Mouse (Mus musculus): ENCODE measurements at regions not wholly inside any gene's neighbourhood (a gene's known extent, or its start where the extent isn't known, plus 50 kb on each side); places are given as distances from the start of the nearest gene placed in this dataset.

DNA sequence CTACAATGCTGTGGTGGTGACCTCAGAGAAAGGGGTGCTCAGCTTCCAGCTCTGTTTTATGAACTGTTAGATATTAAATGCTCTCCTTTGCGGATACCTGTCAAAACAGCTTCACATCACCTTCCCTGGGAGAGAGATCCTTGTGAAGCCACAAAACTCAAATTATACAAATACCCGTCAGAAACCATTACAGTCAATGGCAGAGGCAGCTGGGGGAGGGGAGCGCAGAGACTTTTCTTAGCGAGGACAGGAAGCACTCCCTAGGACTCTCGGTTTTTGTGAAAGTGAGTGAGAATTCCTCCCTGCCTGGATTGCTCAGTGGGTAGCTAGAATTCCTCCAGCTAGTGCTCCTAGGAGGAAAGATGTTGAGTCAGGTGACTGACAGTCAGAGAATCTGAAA lies 161.0 kb downstream of the Bmp7 start:
- Histone ChIP-seq H3K27me3 (replicated peaks) (peaks cover 11% of the 10 kb centered on the region; the same call in 1 of the 2 replicates), H3K4me1 (no peaks in the 10 kb centered on the region), H3K4me2 (no peak overlapping the region), H3K4me3 (no peak overlapping the region), H3K9ac (no peak overlapping the region), H3K36me3 (no peaks in the 10 kb centered on the region), H3K27ac (no peak overlapping the region), H3K9me3 (replicated peaks) (peaks cover 14% of the 10 kb centered on the region; the same call in 1 of the 2 replicates)
- no peak for ATAC-seq
- WGBS (ENCODE audit: insufficient replicate concordance) = 17% methylated on average over 5 of the region's 5 CpGs

DNA sequence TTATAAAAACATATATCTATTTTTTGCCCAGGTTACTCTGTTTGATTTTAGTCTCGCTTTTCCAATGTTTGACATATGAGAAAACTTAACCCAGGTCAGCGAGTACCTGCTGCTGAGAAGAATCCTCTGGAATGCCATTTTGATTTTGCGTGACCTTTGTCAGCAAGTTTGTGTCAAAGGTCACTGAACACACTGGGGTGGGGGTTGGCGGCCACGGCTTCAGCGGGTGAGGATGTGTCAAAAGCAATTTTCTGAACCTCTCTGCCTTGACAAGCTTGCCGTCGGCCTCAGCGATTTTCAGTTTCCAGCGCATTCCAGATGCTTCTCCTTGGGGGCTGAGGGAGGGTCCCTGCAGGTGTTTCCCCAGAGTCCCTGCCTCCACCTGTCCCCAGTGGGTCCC lies 157.4 kb downstream of the Bmp7 start:
- Histone ChIP-seq H3K36me3 (no peaks in the 10 kb centered on the region), H3K27ac (no peak overlapping the region), H3K9me3 (replicated peaks) (peaks cover 12% of the 10 kb centered on the region; the same call in 1 of the 2 replicates), H3K9ac (no peak overlapping the region), H3K4me3 (no peak overlapping the region), H3K4me1 (no peaks in the 10 kb centered on the region), H3K27me3 (replicated peaks) (peaks cover 29% of the 10 kb centered on the region), H3K4me2 (no peak overlapping the region)
- no peak for ATAC-seq
- WGBS (ENCODE audit: insufficient replicate concordance) = 79% methylated on average over 10 of the region's 10 CpGs

DNA sequence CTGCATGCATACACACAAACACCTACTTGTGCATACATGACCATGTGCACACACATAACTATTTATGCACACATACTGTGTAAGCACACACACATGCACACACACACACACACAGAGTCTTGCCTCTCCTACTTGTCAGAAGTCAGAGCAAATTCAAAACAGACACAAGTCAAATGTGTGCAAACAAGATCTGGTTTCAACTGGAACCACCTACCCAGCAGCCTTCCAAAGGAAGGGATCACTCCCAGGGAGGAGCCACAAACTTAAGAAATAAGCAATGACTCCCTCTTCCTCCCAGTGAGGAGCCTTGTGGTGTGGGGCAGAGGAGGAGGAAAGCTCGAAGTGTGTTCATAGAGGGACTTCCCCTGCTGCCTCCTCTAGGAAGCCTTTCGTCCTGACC lies 153.8 kb downstream of the Bmp7 start:
- 3% methylated on average over 2 of the region's 2 CpGs for WGBS (ENCODE audit: insufficient replicate concordance)
- H3K27me3 ChIP-seq (replicated peaks) = peaks cover 48% of the 10 kb centered on the region

DNA sequence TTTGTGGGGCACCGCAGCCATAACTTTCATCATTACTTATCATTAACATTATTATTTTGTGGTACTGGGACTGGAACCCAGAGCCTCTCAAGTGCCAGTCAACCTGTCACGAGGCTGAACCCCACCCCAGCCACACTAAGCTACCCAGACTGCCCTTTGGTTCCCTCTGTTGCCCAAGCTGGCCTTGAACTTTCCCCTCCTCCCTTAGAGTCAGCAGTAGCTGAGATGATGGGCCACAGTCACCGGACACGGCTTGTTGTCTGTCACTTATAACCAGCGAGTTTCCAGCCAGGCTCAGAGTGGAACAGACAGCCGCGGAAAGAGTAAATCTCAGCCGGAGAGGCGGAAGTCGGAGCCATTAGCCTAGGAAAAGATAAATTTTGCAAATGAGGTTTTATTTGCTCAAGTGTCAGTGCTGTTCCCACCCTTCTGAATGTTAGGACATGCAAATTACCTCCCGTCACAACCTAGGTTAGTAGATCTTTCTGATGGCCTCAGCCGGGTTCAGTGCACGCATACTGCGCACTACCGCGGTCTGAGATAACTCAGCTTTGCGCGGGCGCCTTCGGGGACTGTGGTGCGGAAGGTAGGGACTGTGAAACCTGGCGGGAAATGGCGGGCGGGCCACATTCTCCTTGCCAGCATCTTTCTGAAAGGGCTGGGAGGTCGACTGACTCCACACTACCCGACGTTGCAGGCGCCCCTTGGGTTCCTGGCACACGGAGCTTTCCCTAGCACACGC lies 152.7 kb downstream of the Bmp7 start:
- 28% methylated on average over 30 of the region's 30 CpGs for WGBS (ENCODE audit: insufficient replicate concordance)
- no peak overlapping the region for H3K9ac ChIP-seq
- peaks cover 57% of the 10 kb centered on the region for H3K27me3 ChIP-seq (replicated peaks)
- H3K4me1 ChIP-seq = no peaks in the 10 kb centered on the region
- ATAC-seq = peak; percentile 52; the same call in 1 of the 2 replicates
- H3K36me3 ChIP-seq = no peaks in the 10 kb centered on the region
- no peak overlapping the region for H3K27ac ChIP-seq
- no peak overlapping the region for H3K4me3 ChIP-seq
- peak overlapping the region; percentile 37 for H3K4me2 ChIP-seq
- peaks cover 11% of the 10 kb centered on the region; the same call in 1 of the 2 replicates for H3K9me3 ChIP-seq (replicated peaks)

More for the DNA sequence above, 153.8 kb downstream of the Bmp7 start:
- Histone ChIP-seq H3K36me3 (no peaks in the 10 kb centered on the region), H3K9me3 (replicated peaks) (peaks cover 11% of the 10 kb centered on the region; the same call in 1 of the 2 replicates), H3K4me2 (no peak overlapping the region), H3K4me1 (no peaks in the 10 kb centered on the region), H3K9ac (no peak overlapping the region), H3K4me3 (no peak overlapping the region), H3K27ac (no peak overlapping the region)
- no peak for ATAC-seq

DNA sequence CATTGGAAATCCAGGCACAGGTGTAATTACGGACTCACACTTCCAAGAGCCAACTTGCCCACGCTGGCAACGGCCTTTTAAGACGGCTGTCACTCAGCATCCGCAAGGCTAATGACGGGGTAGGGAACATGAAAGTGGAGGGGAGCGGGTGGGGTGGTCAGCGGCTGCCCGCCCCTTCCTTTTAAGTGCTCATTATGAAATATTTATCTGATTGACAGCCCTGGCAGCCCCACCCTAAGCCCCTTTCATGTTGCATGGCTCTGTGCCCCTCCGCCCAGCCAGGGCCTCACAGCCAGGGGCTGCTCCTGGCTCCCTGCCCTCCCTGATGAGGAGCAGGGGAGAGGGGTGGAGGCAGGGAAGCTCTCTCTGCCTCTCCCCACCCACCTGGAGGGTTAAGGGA lies 150.9 kb downstream of the Bmp7 start:
- no peaks in the 10 kb centered on the region for H3K4me1 ChIP-seq
- H3K27ac ChIP-seq = no peak overlapping the region
- H3K9me3 ChIP-seq (replicated peaks) = no peaks in the 10 kb centered on the region
- ATAC-seq = no peak
- H3K27me3 ChIP-seq (replicated peaks) = peaks cover 57% of the 10 kb centered on the region
- no peak overlapping the region for H3K9ac ChIP-seq
- H3K4me2 ChIP-seq = no peak overlapping the region
- H3K4me3 ChIP-seq = no peak overlapping the region
- H3K36me3 ChIP-seq = no peaks in the 10 kb centered on the region
- 27% methylated on average over 10 of the region's 10 CpGs for WGBS (ENCODE audit: insufficient replicate concordance)

DNA sequence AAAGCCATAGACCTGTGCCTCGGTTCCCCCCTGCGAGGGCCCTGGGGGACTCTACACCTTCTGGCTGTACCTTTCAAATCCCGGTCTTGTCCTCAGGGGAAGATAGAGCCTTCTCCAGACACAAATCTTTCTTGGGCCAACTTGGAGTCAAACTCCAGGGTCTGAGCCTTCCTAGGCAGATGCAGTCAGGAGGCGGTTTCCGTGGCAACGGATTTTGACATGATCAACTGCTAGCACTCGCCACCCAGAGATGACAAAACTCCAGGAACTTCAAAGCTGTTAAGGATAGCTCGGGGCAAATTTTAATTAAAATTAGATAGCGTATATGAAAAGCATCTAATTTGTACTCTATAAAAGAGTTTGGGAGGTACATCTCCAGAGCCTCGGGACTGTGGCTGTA lies 147.6 kb downstream of the Bmp7 start:
- Histone ChIP-seq H3K9me3 (replicated peaks) (no peaks in the 10 kb centered on the region), H3K9ac (no peak overlapping the region), H3K4me1 (no peaks in the 10 kb centered on the region)

DNA sequence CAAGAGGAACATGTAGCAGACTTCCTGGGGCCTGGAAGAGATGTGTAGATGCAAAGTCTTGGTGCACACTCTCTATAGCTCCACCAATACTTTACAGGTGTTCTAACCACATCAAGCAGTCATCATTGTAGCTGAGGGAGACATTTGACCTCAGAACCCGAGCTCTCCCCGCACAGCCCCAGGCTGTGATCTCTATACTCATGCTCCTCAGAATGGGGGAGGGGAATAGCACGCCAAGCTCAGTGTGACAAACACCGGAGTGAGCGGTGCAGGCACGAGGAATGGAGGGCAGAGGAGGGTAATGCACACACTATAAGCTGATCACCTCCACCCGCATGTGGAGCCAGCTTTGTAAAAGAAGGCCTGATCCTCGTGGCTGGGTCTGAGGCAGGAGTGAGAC lies 146.1 kb downstream of the Bmp7 start:
- Histone ChIP-seq H3K4me2 (no peak overlapping the region), H3K9ac (no peak overlapping the region), H3K27me3 (replicated peaks) (peaks cover 27% of the 10 kb centered on the region), H3K4me1 (no peaks in the 10 kb centered on the region), H3K9me3 (replicated peaks) (no peaks in the 10 kb centered on the region), H3K36me3 (no peaks in the 10 kb centered on the region), H3K4me3 (no peak overlapping the region), H3K27ac (no peak overlapping the region)
- ATAC-seq = no peak
- 62% methylated on average over 8 of the region's 8 CpGs for WGBS (ENCODE audit: insufficient replicate concordance)

More for the DNA sequence above, 147.6 kb downstream of the Bmp7 start:
- no peak for ATAC-seq
- Histone ChIP-seq H3K27ac (no peak overlapping the region), H3K4me3 (no peak overlapping the region), H3K36me3 (no peaks in the 10 kb centered on the region), H3K4me2 (no peak overlapping the region), H3K27me3 (replicated peaks) (peaks cover 41% of the 10 kb centered on the region)
- 68% methylated on average over 10 of the region's 10 CpGs for WGBS (ENCODE audit: insufficient replicate concordance)

DNA sequence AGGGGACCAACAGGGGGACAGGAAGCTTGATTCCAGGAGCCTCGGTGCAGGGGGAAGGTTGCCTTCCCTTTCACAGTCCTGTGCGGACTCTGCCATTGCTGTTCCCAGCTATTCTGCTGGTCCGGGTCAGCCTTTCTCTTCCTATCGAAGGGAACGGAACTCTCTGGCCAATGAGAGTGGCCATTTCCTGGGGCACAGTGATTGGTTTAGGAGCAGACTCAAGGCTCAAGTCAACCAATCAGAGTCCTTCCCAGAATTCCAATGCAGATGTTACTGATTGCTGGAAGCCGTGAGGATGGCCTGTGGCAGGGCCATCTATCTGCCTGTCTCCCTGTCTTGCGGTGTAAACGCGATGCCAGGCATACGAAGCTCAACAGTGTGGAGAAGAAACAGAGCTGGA lies 145.3 kb downstream of the Bmp7 start:
- no peaks in the 10 kb centered on the region for H3K4me1 ChIP-seq
- H3K9ac ChIP-seq = no peak overlapping the region
- H3K27me3 ChIP-seq (replicated peaks) = peaks cover 19% of the 10 kb centered on the region
- no peaks in the 10 kb centered on the region for H3K9me3 ChIP-seq (replicated peaks)
- H3K36me3 ChIP-seq = no peaks in the 10 kb centered on the region
- WGBS (ENCODE audit: insufficient replicate concordance) = 73% methylated on average over 10 of the region's 10 CpGs
- H3K4me2 ChIP-seq = no peak overlapping the region
- H3K4me3 ChIP-seq = no peak overlapping the region
- no peak overlapping the region for H3K27ac ChIP-seq
- no peak for ATAC-seq

DNA sequence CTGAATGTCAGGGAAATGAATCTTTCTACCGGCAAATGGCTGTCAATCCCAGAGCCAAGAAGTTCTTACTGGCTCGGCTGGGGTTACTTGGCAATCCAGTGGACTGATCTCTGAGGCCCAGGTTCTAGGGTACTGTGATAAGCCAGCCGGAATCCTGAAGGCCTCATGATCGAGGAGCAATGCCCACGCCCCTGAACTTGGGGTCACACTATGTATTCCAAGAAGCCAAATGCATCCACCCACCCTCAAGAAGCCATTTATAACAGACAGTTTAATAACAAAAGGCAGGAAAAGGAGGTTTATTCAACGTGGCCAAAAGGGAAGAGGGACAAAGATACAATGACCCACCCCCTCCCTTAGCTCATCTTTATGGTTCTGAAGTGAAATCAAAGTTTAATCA lies 144.0 kb downstream of the Bmp7 start:
- WGBS (ENCODE audit: insufficient replicate concordance) = 52% methylated on average over 6 of the region's 6 CpGs
- no peaks in the 10 kb centered on the region for H3K4me1 ChIP-seq
- no peak overlapping the region for H3K4me2 ChIP-seq
- no peaks in the 10 kb centered on the region for H3K36me3 ChIP-seq
- ATAC-seq = no peak
- H3K4me3 ChIP-seq = no peak overlapping the region
- H3K27ac ChIP-seq = no peak overlapping the region
- peaks cover 10% of the 10 kb centered on the region; the same call in 1 of the 2 replicates for H3K27me3 ChIP-seq (replicated peaks)
- no peaks in the 10 kb centered on the region for H3K9me3 ChIP-seq (replicated peaks)
- no peak overlapping the region for H3K9ac ChIP-seq

DNA sequence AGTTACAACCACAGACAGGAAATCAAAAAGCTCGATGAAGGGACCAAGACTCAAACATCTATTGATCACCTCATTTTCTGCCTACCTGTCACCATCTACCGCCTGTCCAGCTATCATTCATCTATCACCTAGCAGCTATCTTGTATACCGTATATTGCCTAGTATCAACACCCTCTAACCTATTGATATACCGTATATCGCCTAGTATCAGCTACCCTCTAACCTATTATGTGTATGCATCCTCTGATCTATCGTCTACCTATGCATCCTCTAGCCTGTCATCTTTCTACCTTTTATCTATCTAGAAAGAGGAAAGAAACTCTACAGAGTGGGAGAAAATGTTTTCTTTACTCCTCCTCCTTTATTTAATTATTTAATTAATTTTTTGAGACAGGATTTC lies 143.2 kb downstream of the Bmp7 start:
- no peak overlapping the region for H3K9ac ChIP-seq
- H3K4me3 ChIP-seq = no peak overlapping the region
- 34% methylated on average over 6 of the region's 6 CpGs for WGBS (ENCODE audit: insufficient replicate concordance)
- H3K4me2 ChIP-seq = no peak overlapping the region
- no peak for ATAC-seq
- no peak overlapping the region for H3K27ac ChIP-seq
- no peaks in the 10 kb centered on the region for H3K36me3 ChIP-seq
- H3K4me1 ChIP-seq = no peaks in the 10 kb centered on the region
- no peaks in the 10 kb centered on the region for H3K9me3 ChIP-seq (replicated peaks)
- H3K27me3 ChIP-seq (replicated peaks) = 0 out of 2 replicates have a peak, but pooled peaks cover 3% of the 10 kb centered on the region

DNA sequence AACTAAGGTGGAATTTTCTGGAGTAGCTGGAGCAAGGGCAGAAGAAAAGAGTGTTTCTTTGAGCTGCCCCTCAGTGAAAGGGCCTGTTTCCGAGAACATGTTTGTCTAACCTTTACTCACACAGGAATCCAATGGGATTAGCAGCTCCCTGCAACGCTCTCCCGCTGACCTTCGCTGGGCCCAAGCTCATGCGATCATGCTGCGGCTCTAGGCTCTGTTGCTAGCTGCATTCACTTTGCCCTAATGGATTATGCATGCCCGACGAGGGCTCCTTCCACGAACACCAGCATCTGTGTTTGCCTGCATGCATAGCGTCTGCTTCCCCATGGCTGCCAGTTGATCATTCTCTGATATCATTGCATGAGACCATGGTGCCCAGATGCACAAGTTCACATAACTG lies 140.2 kb downstream of the Bmp7 start:
- H3K4me1 ChIP-seq = no peaks in the 10 kb centered on the region

DNA sequence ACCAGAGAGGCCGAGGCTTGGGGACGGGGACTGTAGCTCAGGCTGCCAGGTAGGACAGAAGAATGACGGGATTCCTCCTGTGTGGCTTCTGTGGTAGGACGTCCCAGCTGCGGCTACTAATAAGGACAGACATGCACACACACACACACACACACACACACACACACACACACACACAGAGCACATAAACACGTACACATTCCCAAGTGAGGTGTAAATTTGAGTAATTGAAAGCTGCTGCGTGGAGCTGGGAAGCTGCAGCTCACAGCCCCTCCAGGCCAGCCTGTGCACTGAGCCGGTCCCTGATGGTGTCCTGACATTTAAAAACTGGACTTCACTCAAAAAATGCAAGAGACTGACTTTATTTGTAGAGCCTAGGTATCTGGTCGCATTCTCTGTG lies 139.3 kb downstream of the Bmp7 start:
- 68% methylated on average over 9 of the region's 9 CpGs for WGBS (ENCODE audit: insufficient replicate concordance)
- Histone ChIP-seq H3K27ac (no peak overlapping the region), H3K4me2 (no peak overlapping the region), H3K4me3 (no peak overlapping the region), H3K36me3 (no peaks in the 10 kb centered on the region), H3K9ac (no peak overlapping the region), H3K9me3 (replicated peaks) (no peaks in the 10 kb centered on the region), H3K27me3 (replicated peaks) (no peaks in the 10 kb centered on the region), H3K4me1 (no peaks in the 10 kb centered on the region)
- ATAC-seq = no peak

More for the DNA sequence above, 140.2 kb downstream of the Bmp7 start:
- no peak overlapping the region for H3K4me2 ChIP-seq
- H3K9me3 ChIP-seq (replicated peaks) = no peaks in the 10 kb centered on the region
- H3K9ac ChIP-seq = no peak overlapping the region
- no peak for ATAC-seq
- no peak overlapping the region for H3K4me3 ChIP-seq
- no peaks in the 10 kb centered on the region for H3K27me3 ChIP-seq (replicated peaks)
- H3K36me3 ChIP-seq = no peaks in the 10 kb centered on the region
- H3K27ac ChIP-seq = no peak overlapping the region
- WGBS (ENCODE audit: insufficient replicate concordance) = 74% methylated on average over 10 of the region's 10 CpGs

DNA sequence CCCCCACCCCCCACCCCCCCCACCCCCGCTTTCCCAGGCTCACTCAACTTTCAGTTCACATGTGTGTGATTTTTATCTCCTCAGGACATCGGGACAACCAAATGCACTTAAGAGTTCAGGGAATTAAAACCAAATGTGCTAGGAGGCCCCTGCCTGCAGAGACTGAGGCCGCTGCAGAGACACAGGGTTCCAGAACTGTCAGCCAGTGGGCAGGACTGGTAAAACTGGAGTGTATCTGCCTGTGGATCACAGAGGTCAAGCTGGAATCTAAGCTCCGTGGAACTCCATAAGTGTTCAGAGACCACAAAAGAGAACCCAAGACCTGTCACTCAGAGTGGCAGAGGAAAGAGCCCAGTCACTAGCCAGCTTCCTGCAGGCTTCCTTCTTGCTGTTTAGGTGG lies 138.3 kb downstream of the Bmp7 start:
- Histone ChIP-seq H3K4me2 (no peak overlapping the region), H3K27ac (no peak overlapping the region), H3K4me1 (no peaks in the 10 kb centered on the region), H3K9ac (no peak overlapping the region), H3K27me3 (replicated peaks) (no peaks in the 10 kb centered on the region), H3K36me3 (no peaks in the 10 kb centered on the region), H3K9me3 (replicated peaks) (no peaks in the 10 kb centered on the region), H3K4me3 (no peak overlapping the region)
- 20% methylated on average over 4 of the region's 4 CpGs for WGBS (ENCODE audit: insufficient replicate concordance)
- no peak for ATAC-seq

All from liver, embryonic 12.5 days (tissue).